Mouse (Mus musculus) MEL (cell line): Measurements from ENCODE around the gene Col4a1. TPM values are rescaled to one million over a fixed set of nuclear protein-coding genes. Genes with fewer than 3 reads are reported as not detected.

Source experiments
- DNase-seq: peaks from one replicate; pipeline ENCODE4 v3.0.0; 2011; ENCODE audit warnings: low read depth, low spot score
- H3K27ac ChIP-seq: 2 replicates; pipeline ENCODE4 v1.5.1; 2012; ENCODE audit warnings: low read depth, mild to moderate bottlenecking, control low read depth, low read length, moderate library complexity; ENCODE audit not compliant: control insufficient read depth
- H3K27me3 ChIP-seq, 2 experiments: fragments of 150-350 bp in 1 of 2; sonication (generic) in 1 of 2; 2 replicates each; pipeline ENCODE4 v1.6.1; 2012; ENCODE audit warnings: low read length in 2 of 2, mild to moderate bottlenecking in 2 of 2, improper control_type of control experiment in 1 of 2, moderate library complexity in 1 of 2; ENCODE audit not compliant: insufficient read depth in 2 of 2, control insufficient read depth in 1 of 2
- H3K36me3 ChIP-seq, 2 experiments: 2 replicates each; pipeline ENCODE4 v1.6.1; 2012 to 2014; ENCODE audit warnings: low read length in 2 of 2, improper control_type of control experiment in 1 of 2, inconsistent platforms in 1 of 2, mild to moderate bottlenecking in 1 of 2; ENCODE audit not compliant: insufficient read depth in 2 of 2, control insufficient read depth in 1 of 2
- H3K4me1 ChIP-seq, 2 experiments: fragments of 150-350 bp in 1 of 2; sonication (generic) in 1 of 2; 2 replicates each; pipeline ENCODE4 v1.6.1; 2012; ENCODE audit warnings: low read length in 2 of 2, improper control_type of control experiment in 1 of 2, mild to moderate bottlenecking in 1 of 2; ENCODE audit not compliant: insufficient read depth in 2 of 2, control insufficient read depth in 1 of 2
- H3K4me3 ChIP-seq, 2 experiments: fragments of 150-350 bp in 1 of 2; sonication (generic) in 1 of 2; 2 replicates each; pipeline ENCODE4 v1.5.1; 2012; ENCODE audit warnings: low read depth in 2 of 2, low read length in 2 of 2, mild to moderate bottlenecking in 2 of 2, moderate library complexity in 2 of 2, control low read depth in 1 of 2, improper control_type of control experiment in 1 of 2; ENCODE audit not compliant: control insufficient read depth in 1 of 2, insufficient read depth in 1 of 2
- H3K79me2 ChIP-seq: 2 replicates; pipeline ENCODE4 v1.6.1; 2012; ENCODE audit warnings: mild to moderate bottlenecking, low read length, moderate library complexity; ENCODE audit not compliant: control insufficient read depth, poor library complexity, insufficient read depth
- H3K9ac ChIP-seq: 2 replicates; pipeline ENCODE4 v1.6.1; 2012; ENCODE audit warnings: low read depth, mild to moderate bottlenecking, control low read depth, low read length, moderate library complexity; ENCODE audit not compliant: control insufficient read depth, poor library complexity, severe bottlenecking
- H3K9me3 ChIP-seq: fragments of 150-350 bp; sonication (generic); replicated peaks from 2 replicates; pipeline ENCODE4 v1.6.1; 2012; ENCODE audit warnings: mild to moderate bottlenecking, low read length, improper control_type of control experiment, moderate library complexity; ENCODE audit not compliant: insufficient read depth
- CHD2 ChIP-seq: IDR thresholded peaks from 2 replicates; pipeline ENCODE4 v1.6.1; 2011; ENCODE audit warnings: low read length, improper control_type of control experiment
- CTCF ChIP-seq, 3 experiments: IDR thresholded peaks in 2 of 3; conservative IDR thresholded peaks in 1 of 3; 2 replicates each; pipeline ENCODE4 v1.5.1; 2011 to 2012; ENCODE audit warnings: low read length in 3 of 3, low read depth in 2 of 3, mild to moderate bottlenecking in 2 of 3, improper control_type of control experiment in 1 of 3, inconsistent platforms in 1 of 3, mixed read lengths in 1 of 3, moderate library complexity in 1 of 3; ENCODE audit not compliant: control insufficient read depth in 1 of 3, insufficient read depth in 1 of 3, poor library complexity in 1 of 3, severe bottlenecking in 1 of 3
- E2F4 ChIP-seq: IDR thresholded peaks from 2 replicates; pipeline ENCODE4 v1.6.1; 2011; ENCODE audit warnings: low read depth, low read length, improper control_type of control experiment, borderline replicate concordance
- GABPA ChIP-seq: IDR thresholded peaks from 2 replicates; pipeline ENCODE4 v1.6.1; 2012; ENCODE audit warnings: low read depth, mild to moderate bottlenecking, inconsistent platforms, low read length, improper control_type of control experiment, moderate library complexity
- GATA1 ChIP-seq: IDR thresholded peaks from 2 replicates; pipeline ENCODE4 v1.6.1; 2011; ENCODE audit warnings: low read depth, low read length, improper control_type of control experiment
- MAX ChIP-seq: IDR thresholded peaks from 2 replicates; pipeline ENCODE4 v1.6.1; 2011; ENCODE audit warnings: low read length, improper control_type of control experiment
- MAZ ChIP-seq: IDR thresholded peaks from 2 replicates; pipeline ENCODE4 v1.6.1; 2012; ENCODE audit warnings: low read depth, mild to moderate bottlenecking, inconsistent platforms, low read length, improper control_type of control experiment
- MEF2A ChIP-seq: IDR thresholded peaks from 2 replicates; pipeline ENCODE4 v1.6.1; 2014; ENCODE audit warnings: low read depth, mild to moderate bottlenecking, inconsistent platforms, low read length, improper control_type of control experiment; ENCODE audit not compliant: poor library complexity, insufficient replicate concordance, severe bottlenecking; ENCODE audit errors: extremely low read depth
- MYB ChIP-seq: IDR thresholded peaks from 2 replicates; pipeline ENCODE4 v1.6.1; 2011; ENCODE audit warnings: mild to moderate bottlenecking, low read depth, low read length, improper control_type of control experiment
- MYC ChIP-seq: IDR thresholded peaks from 2 replicates; pipeline ENCODE4 v1.6.1; 2011; ENCODE audit warnings: low read depth, mild to moderate bottlenecking, low read length, improper control_type of control experiment, moderate library complexity
- NELFE ChIP-seq: IDR thresholded peaks from 2 replicates; pipeline ENCODE4 v1.6.1; 2011; ENCODE audit warnings: low read depth, low read length, improper control_type of control experiment
- NRF1 ChIP-seq: IDR thresholded peaks from 2 replicates; pipeline ENCODE4 v1.6.1; 2014; ENCODE audit warnings: low read depth, mild to moderate bottlenecking, inconsistent platforms, low read length, improper control_type of control experiment, moderate library complexity; ENCODE audit not compliant: poor library complexity, insufficient read depth, severe bottlenecking
- POLR2A ChIP-seq, 2 experiments: IDR thresholded peaks; 2 replicates each; pipeline ENCODE4 v1.6.1; 2011 to 2012; ENCODE audit warnings: low read length in 2 of 2, mild to moderate bottlenecking in 2 of 2, control low read depth in 1 of 2, improper control_type of control experiment in 1 of 2, low read depth in 1 of 2, moderate library complexity in 1 of 2; ENCODE audit not compliant: control insufficient read depth in 1 of 2, insufficient read depth in 1 of 2, poor library complexity in 1 of 2
- POLR2AphosphoS2 ChIP-seq: IDR thresholded peaks from 2 replicates; pipeline ENCODE4 v1.6.1; 2011; ENCODE audit warnings: low read length, improper control_type of control experiment
- POLR2AphosphoS5 ChIP-seq: IDR thresholded peaks from 2 replicates; pipeline ENCODE4 v1.6.1; 2012; ENCODE audit warnings: low read depth, borderline replicate concordance, mild to moderate bottlenecking, inconsistent platforms, low read length, moderate library complexity, mixed read lengths
- RAD21 ChIP-seq: IDR thresholded peaks from 2 replicates; pipeline ENCODE4 v1.6.1; 2011; ENCODE audit warnings: mild to moderate bottlenecking, low read depth, low read length, improper control_type of control experiment
- SIN3A ChIP-seq: IDR thresholded peaks from 2 replicates; pipeline ENCODE4 v1.6.1; 2012; ENCODE audit warnings: low read length, improper control_type of control experiment, inconsistent platforms
- SMC3 ChIP-seq: IDR thresholded peaks from 2 replicates; pipeline ENCODE4 v1.6.1; 2011; ENCODE audit warnings: low read depth, low read length, improper control_type of control experiment
- TAL1 ChIP-seq: IDR thresholded peaks from 2 replicates; pipeline ENCODE4 v1.6.1; 2012; ENCODE audit warnings: mild to moderate bottlenecking, inconsistent platforms, low read length, moderate library complexity, mixed read lengths
- TBP ChIP-seq: IDR thresholded peaks from 2 replicates; pipeline ENCODE4 v1.8.0; 2011; ENCODE audit warnings: low read depth, low read length, improper control_type of control experiment
- UBTF ChIP-seq: IDR thresholded peaks from 2 replicates; pipeline ENCODE4 v1.6.1; 2012; ENCODE audit warnings: low read depth, mild to moderate bottlenecking, inconsistent platforms, low read length, improper control_type of control experiment, moderate library complexity, borderline replicate concordance; ENCODE audit not compliant: insufficient read depth
- USF1 ChIP-seq: IDR thresholded peaks from 2 replicates; pipeline ENCODE4 v1.6.1; 2014; ENCODE audit warnings: low read depth, mild to moderate bottlenecking, inconsistent platforms, low read length, improper control_type of control experiment, moderate library complexity
- ZC3H11A ChIP-seq: IDR thresholded peaks from 2 replicates; pipeline ENCODE4 v1.6.1; 2012; ENCODE audit warnings: low read depth, mild to moderate bottlenecking, inconsistent platforms, low read length, improper control_type of control experiment
- ZMIZ1 ChIP-seq: IDR thresholded peaks from 2 replicates; pipeline ENCODE4 v1.6.1; 2012; ENCODE audit warnings: low read depth, mild to moderate bottlenecking, inconsistent platforms, low read length, improper control_type of control experiment, moderate library complexity
- ZNF384 ChIP-seq: IDR thresholded peaks from 2 replicates; pipeline ENCODE4 v1.6.1; 2012; ENCODE audit warnings: low read depth, mild to moderate bottlenecking, inconsistent platforms, low read length, improper control_type of control experiment
- polyA plus RNA-seq, 2 experiments: library from polyadenylated mRNA; stranded (reverse) in 1 of 2; unstranded in 1 of 2; fragments of >175 nt in 1 of 2; fragments of >200 nt in 1 of 2; gene quantifications; 2 replicates each; pipeline versions ENCODE4 v1.2.1 to v1.2.4; 2012; ENCODE audit warnings: low replicate concordance in 2 of 2, low read depth in 1 of 2; ENCODE audit not compliant: insufficient read length in 2 of 2, insufficient read depth in 1 of 2, missing spikeins in 1 of 2
- total RNA-seq: library from RNA; depleted of rRNA; stranded (reverse); fragments of 300-350 nt; gene quantifications from 2 replicates; pipeline ENCODE4 v1.2.3, GENCODE M21; 2012

Col4a1 gene
- total and polyA plus RNA-seq, 3 experiments = 0.31 TPM; not detected in 2

DNA sequence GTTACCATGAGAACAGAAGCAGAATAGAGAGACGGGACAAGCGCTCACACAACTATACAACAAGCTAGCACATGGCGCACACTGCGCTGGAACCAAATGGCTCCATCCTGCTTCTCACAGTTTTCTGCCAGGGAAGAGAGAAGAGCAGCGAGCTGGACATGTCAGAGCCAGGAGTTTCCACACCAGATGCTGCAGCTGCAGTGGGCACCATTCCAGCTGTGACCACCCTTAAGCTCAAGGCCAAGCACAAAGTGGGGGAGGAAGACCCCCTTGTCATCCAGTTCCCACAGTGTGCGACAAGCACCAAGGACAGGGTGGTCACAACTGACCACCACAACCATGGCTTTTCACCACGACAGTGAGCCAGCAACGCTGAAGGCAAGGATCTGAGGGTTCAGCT lies 62.5 kb downstream of the Col4a1 start:
- TF ChIP-seq GABPA (no peak), MAZ (no peak), GATA1 (no peak), MEF2A (no peak), SIN3A (no peak), POLR2AphosphoS5 (no peak), TAL1 (no peak), USF1 (no peak), TBP (no peak), MYB (no peak), ZC3H11A (no peak), NELFE (no peak), CTCF (IDR thresholded peaks at IDR 0.05 in 2 of 3, conservative IDR thresholded peaks at IDR 0.05 in 1 of 3; ENCODE audit: control insufficient read depth in 1 of 3, insufficient read depth in 1 of 3, low read depth in 2 of 3, low read length in 3 of 3, poor library complexity in 1 of 3, severe bottlenecking in 1 of 3) (no peak), SMC3 (no peak), POLR2AphosphoS2 (no peak), CHD2 (no peak)
- H3K27ac ChIP-seq = no peak overlapping the region
- no peaks in the 10 kb centered on the region for H3K36me3 ChIP-seq
- H3K79me2 ChIP-seq = no peaks in the 10 kb centered on the region
- no peak for DNase-seq
- no peaks in the 10 kb centered on the region for H3K9me3 ChIP-seq
- no peaks in the 10 kb centered on the region; a peak in 1 of 4 replicates for H3K27me3 ChIP-seq
- H3K4me3 ChIP-seq = no peak overlapping the region
- no peak overlapping the region for H3K9ac ChIP-seq
- no peaks in the 10 kb centered on the region for H3K4me1 ChIP-seq

DNA sequence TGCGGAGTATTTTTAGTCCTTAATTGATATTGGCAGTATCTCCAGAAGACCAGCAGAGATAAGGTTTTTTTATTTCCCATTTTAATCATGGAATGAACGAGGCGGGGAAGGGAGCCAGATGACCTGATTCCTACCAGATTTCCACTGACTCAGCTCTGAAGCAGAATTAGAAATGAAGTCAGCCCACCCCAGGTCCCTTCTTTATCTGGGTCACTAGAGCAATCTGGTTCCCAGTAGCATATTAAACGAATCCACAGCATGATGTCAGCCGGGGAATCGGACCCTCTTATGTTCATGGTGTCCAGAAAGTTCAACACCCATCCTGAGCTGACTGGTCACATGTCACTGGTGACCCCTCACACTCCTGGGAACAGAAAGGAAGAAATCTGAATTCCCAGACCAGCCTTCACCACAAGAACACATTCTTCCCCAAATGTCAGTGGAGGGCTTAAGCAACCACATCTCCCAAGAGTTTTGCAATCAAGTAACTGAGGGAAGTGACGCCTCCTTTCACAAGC lies 63.0 kb downstream of the Col4a1 start:
- Histone ChIP-seq H3K36me3 (no peaks in the 10 kb centered on the region), H3K79me2 (no peaks in the 10 kb centered on the region), H3K4me3 (no peak overlapping the region), H3K27ac (no peak overlapping the region), H3K4me1 (no peaks in the 10 kb centered on the region), H3K27me3 (no peaks in the 10 kb centered on the region; a peak in 1 of 4 replicates), H3K9me3 (no peaks in the 10 kb centered on the region), H3K9ac (no peak overlapping the region)
- no peak for DNase-seq
- TF ChIP-seq NELFE (no peak), TAL1 (no peak), E2F4 (no peak), POLR2AphosphoS2 (no peak), ZC3H11A (no peak), CHD2 (no peak), POLR2AphosphoS5 (no peak), CTCF (IDR thresholded peaks at IDR 0.05 in 2 of 3, conservative IDR thresholded peaks at IDR 0.05 in 1 of 3; ENCODE audit: control insufficient read depth in 1 of 3, insufficient read depth in 1 of 3, low read depth in 2 of 3, low read length in 3 of 3, poor library complexity in 1 of 3, severe bottlenecking in 1 of 3) (no peak), MAX (no peak), MEF2A (no peak), ZMIZ1 (no peak), UBTF (no peak), GABPA (no peak), POLR2A (IDR thresholded peaks at IDR 0.05; ENCODE audit: control insufficient read depth in 1 of 2, insufficient read depth in 1 of 2, low read depth in 1 of 2, low read length in 2 of 2, poor library complexity in 1 of 2) (no peak), ZNF384 (no peak), USF1 (no peak), MYC (no peak), MYB (no peak), RAD21 (no peak), NRF1 (no peak)
- TF ChIP-seq, all 39 proteins: peak for 0
